Mouse (Mus musculus): ENCODE data around the gene Prkg2.

DNA sequence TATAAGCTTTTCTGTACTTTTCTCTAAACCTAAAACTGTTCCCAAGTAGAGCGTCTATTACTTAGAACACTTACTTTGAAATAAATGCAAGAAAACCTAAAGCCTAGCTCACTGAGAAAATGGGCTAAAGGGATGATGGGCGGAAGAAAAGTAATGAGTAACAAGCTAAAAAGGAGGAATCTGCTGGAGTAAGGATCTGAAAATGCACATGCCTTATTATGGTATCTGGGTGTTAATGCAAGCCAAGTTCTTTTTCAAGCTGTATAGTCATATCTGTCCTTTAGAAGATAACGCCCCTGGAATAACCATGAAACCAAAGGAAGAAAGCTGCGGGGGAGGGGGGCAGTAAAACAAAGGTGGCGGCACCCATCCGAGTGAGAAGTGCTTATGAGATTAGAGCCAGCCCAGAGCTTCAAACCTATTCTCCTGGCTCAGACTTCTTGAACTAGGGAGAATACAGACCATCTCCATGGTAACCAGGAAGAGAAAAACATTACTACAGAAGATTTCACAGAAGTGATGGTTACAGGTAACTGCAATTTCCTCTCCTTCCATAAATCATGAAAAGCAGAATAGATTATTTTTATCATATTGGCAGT lies 5.5 kb downstream of the Prkg2 start:
- TF ChIP-seq POLR2A (IDR thresholded peaks at IDR 0.05; ENCODE audit: extremely low read depth, insufficient read depth, low read length) = no peak
- TF ChIP-seq CTCF (IDR thresholded peaks at IDR 0.05; ENCODE audit: extremely low read depth, insufficient read depth, low read length) = no peak
